Mouse (Mus musculus) limb, embryonic 13.5 days (tissue): ENCODE data around the gene Ptges3l. TPM values are rescaled to one million over a fixed set of nuclear protein-coding genes. Genes with fewer than 3 reads are reported as not detected.
"Not testable (repeated sequence)": the region's sequence is repeated elsewhere in the genome, so short reads cannot be mapped to it uniquely, and the experiment has no call there.

ENCODE experiments used
- ATAC-seq: fragments of 200-750 bp; cut with Nextera tagmentation; 2 replicates; pipeline ENCODE4 v1.8.0; 2017; ENCODE audit warnings: low read depth, moderate number of reproducible peaks, moderate TSS enrichment; ENCODE audit not compliant: low FRiP score
- H3K27ac ChIP-seq: fragments of 300-500 bp; sonication (generic); 2 replicates; pipeline ENCODE4 v1.5.1; 2015; ENCODE audit warnings: inconsistent platforms, mild to moderate bottlenecking, moderate library complexity
- H3K27me3 ChIP-seq: fragments of 300-500 bp; sonication (generic); 2 replicates; pipeline ENCODE4 v1.6.1; 2015; ENCODE audit warnings: mild to moderate bottlenecking, inconsistent platforms
- H3K36me3 ChIP-seq: fragments of 300-500 bp; sonication (generic); 2 replicates; pipeline ENCODE4 v1.6.1; 2015; ENCODE audit warnings: inconsistent platforms, mild to moderate bottlenecking, moderate library complexity
- H3K4me1 ChIP-seq: fragments of 300-500 bp; sonication (generic); 2 replicates; pipeline ENCODE4 v1.6.1; 2015; ENCODE audit warnings: inconsistent platforms
- H3K4me2 ChIP-seq: fragments of 300-500 bp; sonication (generic); replicated peaks from 2 replicates; pipeline ENCODE4 v1.6.1; 2015; ENCODE audit warnings: inconsistent platforms, mild to moderate bottlenecking, moderate library complexity
- H3K4me3 ChIP-seq: fragments of 300-500 bp; sonication (generic); 2 replicates; pipeline ENCODE4 v1.5.1; 2015; ENCODE audit warnings: moderate library complexity, mild to moderate bottlenecking, inconsistent platforms
- H3K9ac ChIP-seq: fragments of 300-500 bp; sonication (generic); 2 replicates; pipeline ENCODE4 v1.6.1; 2015; ENCODE audit warnings: mild to moderate bottlenecking, inconsistent platforms
- H3K9me3 ChIP-seq: fragments of 300-500 bp; sonication (generic); 2 replicates; pipeline ENCODE4 v1.6.1; 2016; ENCODE audit warnings: inconsistent platforms
- WGBS: fragments of 180-500 bp; shearing (Covaris S2); methylation state at CpG from one replicate; pipeline ENCODE4 v1.1.7; 2015; 5-methylcytosine and 5-hydroxymethylcytosine counted together
- polyA plus RNA-seq: library from polyadenylated mRNA; unstranded; fragments of >200 nt; fragmentation: Nextera tagmentation; extraction: Ambion mirVana; gene quantifications from 2 replicates; pipeline ENCODE4 v1.2.1, GENCODE M21; 2015

The Ptges3l gene
- 15.3 and 15.7 TPM in 2 replicates for polyA plus RNA-seq

DNA sequence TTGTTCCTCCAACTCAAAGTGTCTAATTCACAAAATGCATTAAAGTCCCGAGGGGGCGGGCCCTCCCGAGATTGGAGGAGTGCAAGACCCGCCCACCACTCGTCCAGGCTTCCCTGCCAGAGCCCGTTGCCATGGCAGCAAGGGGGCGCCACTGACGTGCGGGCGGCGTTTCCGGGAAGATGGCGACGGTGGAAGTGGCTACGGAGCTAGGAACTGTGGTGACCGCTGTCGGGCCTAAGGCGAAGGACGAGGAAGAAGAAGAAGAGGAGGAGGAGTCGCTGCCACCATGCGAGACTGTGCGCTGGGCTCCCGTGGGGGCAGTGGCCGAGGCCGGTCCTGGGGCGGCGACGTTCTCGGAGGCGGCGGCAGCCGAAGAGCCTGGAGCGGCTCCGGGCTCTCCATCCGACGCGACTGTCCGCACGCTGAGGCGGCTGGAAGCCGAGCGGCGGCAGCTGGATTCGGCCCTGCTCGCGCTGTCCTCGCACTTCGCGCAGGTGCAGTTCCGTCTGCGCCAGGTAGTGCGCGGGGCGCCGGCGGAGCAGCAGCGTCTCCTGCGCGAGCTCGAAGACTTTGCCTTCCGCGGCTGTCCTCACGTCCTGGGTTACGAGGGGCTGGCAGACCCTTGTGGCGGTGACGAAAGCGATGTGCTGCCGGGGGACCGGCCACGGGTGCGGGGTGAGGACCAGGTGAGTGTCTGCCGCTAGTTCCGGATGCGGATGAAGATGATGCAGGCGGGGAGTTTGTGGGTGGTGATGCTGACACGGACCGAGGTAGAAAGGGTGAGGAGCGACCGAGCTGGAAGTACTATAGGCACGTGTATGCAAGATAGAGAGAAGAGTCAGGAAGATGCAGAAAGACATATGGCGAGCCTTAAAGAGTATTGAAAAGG, at the start of gene Ptges3l, which contains the start of gene Rundc1:
Gene Ptges3l, minus strand, starts transcription at position 409 of the 889 bp plus-strand sequence.
Gene Rundc1, plus strand, starts transcription at position 161 of the 889 bp plus-strand sequence.
- Histone ChIP-seq H3K36me3 (peaks cover 10% of the 10 kb centered on the region), H3K9ac (peak within 1 kb of the TSS; percentile 79), H3K4me3 (peak within 1 kb of the TSS; percentile 75), H3K27me3 (no peaks in the 10 kb centered on the region), H3K4me1 (peaks cover 27% of the 10 kb centered on the region), H3K4me2 (peak within 1 kb of the TSS; percentile 95), H3K9me3 (no peaks in the 10 kb centered on the region), H3K27ac (peak within 1 kb of the TSS; percentile 65; the same call in 1 of the 2 replicates)
- WGBS = under 1% methylated on average over 78 of the region's 81 CpGs
- peak; percentile 96 for ATAC-seq

DNA sequence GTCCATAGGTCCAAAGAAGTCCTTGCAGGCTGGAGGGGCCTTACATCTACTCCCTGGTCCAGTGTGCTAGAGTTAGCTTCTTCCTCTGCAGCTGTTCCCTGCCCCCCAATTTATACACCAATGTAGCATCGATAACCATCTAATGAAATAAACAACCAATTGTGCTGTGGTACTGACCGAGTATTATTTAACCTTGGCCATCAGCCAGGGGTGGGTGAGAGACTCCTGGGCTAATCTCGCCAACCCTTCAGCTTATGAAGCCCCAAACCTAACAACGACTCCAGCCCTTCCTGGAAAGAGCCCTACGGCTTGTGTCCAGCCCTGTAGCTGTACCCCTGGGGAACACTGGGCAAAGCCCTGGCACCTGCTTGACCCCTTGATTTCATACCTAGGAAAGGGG, 49.2 kb upstream of the Ptges3l start:
- H3K36me3 ChIP-seq = no peaks in the 10 kb centered on the region; the same call in 1 of the 2 replicates
- peaks cover 9% of the 10 kb centered on the region; the same call in 1 of the 2 replicates for H3K27me3 ChIP-seq
- H3K9ac ChIP-seq = no peak overlapping the region
- no peak overlapping the region for H3K4me3 ChIP-seq
- H3K9me3 ChIP-seq = no peaks in the 10 kb centered on the region
- 80% methylated on average over 5 of the region's 5 CpGs for WGBS
- H3K4me1 ChIP-seq = peaks cover 4% of the 10 kb centered on the region; the same call in 1 of the 2 replicates
- no peak for ATAC-seq
- H3K27ac ChIP-seq = no peak overlapping the region
- no peak overlapping the region for H3K4me2 ChIP-seq

DNA sequence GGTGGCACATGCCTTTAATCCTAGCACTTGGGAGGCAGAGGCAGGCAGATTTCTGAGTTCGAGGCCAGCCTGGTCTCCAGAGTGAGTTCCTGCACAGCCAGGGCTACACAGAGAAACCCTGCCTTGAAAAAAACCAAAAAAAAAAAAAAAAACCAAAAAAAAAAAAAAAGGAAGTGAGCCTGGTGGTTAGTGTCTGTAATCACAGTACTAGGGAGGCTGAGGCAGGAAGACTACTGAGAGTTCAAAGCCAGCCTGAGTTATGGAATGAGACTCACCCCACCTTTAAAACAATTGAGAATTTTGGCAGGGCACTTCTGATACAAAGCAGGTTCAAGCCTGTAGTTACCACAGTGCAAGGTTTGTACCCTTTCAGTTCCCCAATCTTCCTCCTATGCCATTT, 48.6 kb upstream of the Ptges3l start:
- H3K9ac ChIP-seq, H3K4me3 ChIP-seq, H3K9me3 ChIP-seq, H3K27ac ChIP-seq, H3K4me2 ChIP-seq, H3K27me3 ChIP-seq, H3K36me3 ChIP-seq, ATAC-seq, H3K4me1 ChIP-seq: not testable (repeated sequence)
- 72% methylated on average over 1 of the region's 1 CpGs for WGBS

DNA sequence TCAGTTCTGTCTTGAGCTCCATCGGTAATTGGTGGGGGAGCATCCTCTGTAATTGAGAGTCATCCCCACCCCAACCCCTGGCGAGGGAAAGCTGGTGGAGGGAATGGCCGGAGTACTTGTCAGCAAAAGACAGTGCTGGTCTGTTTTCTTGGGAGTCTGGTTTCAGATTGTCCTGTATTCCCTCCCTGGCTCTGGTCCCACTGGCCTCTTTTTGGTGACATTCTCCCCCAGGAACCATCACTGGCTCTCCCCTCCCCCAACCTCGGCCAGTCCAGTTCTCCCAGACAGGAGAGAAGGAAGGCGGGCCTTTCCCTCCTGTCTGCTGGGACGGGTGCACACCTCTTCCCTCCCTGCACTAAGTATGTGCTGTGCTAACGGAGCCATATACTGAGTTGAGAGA, 47.2 kb upstream of the Ptges3l start:
- H3K9me3 ChIP-seq = no peaks in the 10 kb centered on the region
- H3K4me2 ChIP-seq = no peak overlapping the region
- peaks cover 3% of the 10 kb centered on the region; the same call in 1 of the 2 replicates for H3K27me3 ChIP-seq
- H3K36me3 ChIP-seq = no peaks in the 10 kb centered on the region; the same call in 1 of the 2 replicates
- H3K4me1 ChIP-seq = peaks cover 13% of the 10 kb centered on the region
- WGBS = 42% methylated on average over 7 of the region's 7 CpGs
- no peak overlapping the region for H3K27ac ChIP-seq
- H3K4me3 ChIP-seq = no peak overlapping the region
- H3K9ac ChIP-seq = no peak overlapping the region
- ATAC-seq = no peak

DNA sequence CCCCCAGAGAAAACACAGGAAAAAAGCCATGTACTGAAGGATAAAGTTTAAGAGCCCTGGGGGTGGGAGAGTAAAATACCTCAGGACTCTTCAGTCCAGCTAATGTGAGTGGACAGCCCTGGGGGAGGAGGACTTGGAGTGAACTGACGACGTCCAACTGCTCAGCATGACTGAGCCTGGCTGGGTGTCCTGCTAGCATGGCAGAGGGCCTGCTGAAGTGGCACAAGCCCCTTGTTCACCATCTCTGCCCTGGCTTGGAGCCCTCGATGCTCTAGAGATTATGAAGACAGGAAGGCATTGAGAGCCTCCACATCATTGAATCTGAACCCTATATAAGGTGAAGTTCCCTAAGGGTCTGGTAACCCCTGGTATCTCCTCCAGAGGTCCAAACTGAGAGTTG, 46.8 kb upstream of the Ptges3l start:
- Histone ChIP-seq H3K36me3 (no peaks in the 10 kb centered on the region; the same call in 1 of the 2 replicates), H3K9ac (no peak overlapping the region), H3K4me3 (no peak overlapping the region), H3K4me2 (no peak overlapping the region), H3K4me1 (peaks cover 17% of the 10 kb centered on the region), H3K9me3 (no peaks in the 10 kb centered on the region), H3K27me3 (peaks cover 3% of the 10 kb centered on the region; the same call in 1 of the 2 replicates), H3K27ac (no peak overlapping the region)
- 69% methylated on average over 3 of the region's 3 CpGs for WGBS
- no peak for ATAC-seq

DNA sequence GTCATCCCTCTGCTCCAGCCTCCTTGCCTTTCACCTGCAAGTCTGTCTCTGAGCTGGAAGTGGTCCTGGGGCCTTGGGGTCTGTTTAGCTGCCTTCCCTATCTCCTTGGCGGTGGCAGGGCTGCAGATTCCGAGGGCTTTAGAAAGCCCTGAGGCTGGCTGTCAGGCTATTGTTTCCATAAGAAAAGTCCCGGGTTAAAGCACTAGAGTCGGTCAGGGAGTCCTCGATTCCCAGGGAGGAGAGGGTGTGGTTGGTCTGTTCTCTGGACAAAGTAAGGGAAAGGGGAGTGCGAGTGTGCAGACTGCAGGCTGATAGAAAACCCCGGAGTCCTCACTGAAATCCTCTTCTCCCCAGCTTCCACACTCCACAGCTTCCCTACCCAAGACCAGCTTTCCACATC, 45.1 kb upstream of the Ptges3l start:
- Histone ChIP-seq H3K9me3 (no peaks in the 10 kb centered on the region), H3K4me2 (no peak overlapping the region), H3K4me3 (no peak overlapping the region), H3K9ac (no peak overlapping the region), H3K27ac (no peak overlapping the region), H3K4me1 (peaks cover 17% of the 10 kb centered on the region), H3K36me3 (no peaks in the 10 kb centered on the region; the same call in 1 of the 2 replicates), H3K27me3 (peaks cover 3% of the 10 kb centered on the region; the same call in 1 of the 2 replicates)
- ATAC-seq = no peak
- 75% methylated on average over 7 of the region's 7 CpGs for WGBS

DNA sequence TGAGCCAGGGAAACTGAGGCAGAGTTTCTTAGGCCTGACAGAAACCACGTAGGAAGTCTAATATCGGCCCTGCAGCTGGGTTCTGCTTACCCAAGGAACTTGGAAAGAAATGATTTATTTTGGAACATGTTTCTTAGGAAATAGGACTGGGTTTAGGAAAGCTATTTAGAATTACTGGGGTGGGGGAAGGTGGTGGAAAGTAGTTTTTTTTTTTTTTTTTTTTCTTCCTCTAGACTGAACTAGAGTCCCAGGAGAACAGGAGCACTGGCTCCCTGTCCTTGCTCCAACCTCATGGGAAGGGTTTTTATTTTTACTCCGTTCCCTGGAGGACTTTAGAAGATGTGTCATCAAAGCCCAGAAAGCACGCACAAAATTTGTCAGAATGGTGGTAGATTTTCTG, 44.0 kb upstream of the Ptges3l start:
- WGBS = 59% methylated on average over 4 of the region's 4 CpGs
- peak overlapping the region; percentile 93 for H3K4me2 ChIP-seq
- peaks cover 3% of the 10 kb centered on the region; the same call in 1 of the 2 replicates for H3K27me3 ChIP-seq
- peak overlapping the region; percentile 77; the same call in 1 of the 2 replicates for H3K9ac ChIP-seq
- no peaks in the 10 kb centered on the region for H3K9me3 ChIP-seq
- H3K27ac ChIP-seq = no peak overlapping the region
- H3K36me3 ChIP-seq = no peaks in the 10 kb centered on the region; the same call in 1 of the 2 replicates
- H3K4me1 ChIP-seq = peaks cover 24% of the 10 kb centered on the region
- H3K4me3 ChIP-seq = peak overlapping the region; percentile 73
- no peak for ATAC-seq

DNA sequence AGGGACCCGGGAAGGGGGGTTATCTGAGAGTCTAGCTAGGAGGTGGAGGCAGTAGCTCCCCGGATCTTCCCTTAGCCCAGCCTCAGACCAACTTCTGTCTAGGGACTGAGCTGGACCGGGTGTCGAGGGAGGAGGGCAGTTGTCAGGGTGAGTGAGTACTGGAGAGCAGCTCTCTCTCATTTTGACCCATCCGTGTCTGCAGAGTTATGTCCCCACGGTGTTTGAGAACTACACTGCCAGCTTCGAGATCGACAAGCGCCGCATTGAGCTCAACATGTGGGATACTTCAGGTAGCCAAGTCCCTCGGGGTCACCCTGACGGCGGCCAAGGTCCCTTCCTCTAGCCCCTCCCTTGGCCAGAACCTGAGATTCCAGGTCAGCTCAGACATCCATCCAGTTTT, 43.6 kb upstream of the Ptges3l start:
- Histone ChIP-seq H3K36me3 (no peaks in the 10 kb centered on the region; the same call in 1 of the 2 replicates), H3K4me1 (peaks cover 29% of the 10 kb centered on the region), H3K27ac (no peak overlapping the region), H3K4me2 (peak overlapping the region; percentile 93), H3K9me3 (no peaks in the 10 kb centered on the region), H3K4me3 (peak overlapping the region; percentile 73), H3K9ac (peak overlapping the region; percentile 77), H3K27me3 (peaks cover 3% of the 10 kb centered on the region; the same call in 1 of the 2 replicates)
- ATAC-seq = no peak
- WGBS = 5% methylated on average over 13 of the region's 13 CpGs

DNA sequence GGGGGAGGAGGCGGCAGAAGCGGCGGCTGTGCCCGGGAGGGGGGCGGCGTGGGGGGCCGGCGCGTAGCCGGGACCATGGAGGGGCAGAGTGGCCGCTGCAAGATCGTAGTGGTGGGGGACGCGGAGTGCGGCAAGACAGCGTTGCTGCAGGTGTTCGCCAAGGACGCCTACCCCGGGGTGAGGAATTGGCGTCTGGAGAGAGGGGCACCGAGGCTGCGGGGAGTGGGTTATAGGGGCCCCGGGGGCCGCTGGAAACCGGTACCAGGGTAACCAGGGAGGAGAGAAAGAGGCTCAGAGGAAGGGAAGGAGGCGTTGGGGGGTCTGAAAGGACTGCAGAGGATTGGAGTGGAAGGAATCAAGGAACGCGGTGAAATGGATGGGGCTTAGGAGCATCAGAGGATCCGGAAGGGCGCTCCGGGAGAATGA, 43.1 kb upstream of the Ptges3l start:
- peak; percentile 14; the same call in 1 of the 2 replicates for ATAC-seq

DNA sequence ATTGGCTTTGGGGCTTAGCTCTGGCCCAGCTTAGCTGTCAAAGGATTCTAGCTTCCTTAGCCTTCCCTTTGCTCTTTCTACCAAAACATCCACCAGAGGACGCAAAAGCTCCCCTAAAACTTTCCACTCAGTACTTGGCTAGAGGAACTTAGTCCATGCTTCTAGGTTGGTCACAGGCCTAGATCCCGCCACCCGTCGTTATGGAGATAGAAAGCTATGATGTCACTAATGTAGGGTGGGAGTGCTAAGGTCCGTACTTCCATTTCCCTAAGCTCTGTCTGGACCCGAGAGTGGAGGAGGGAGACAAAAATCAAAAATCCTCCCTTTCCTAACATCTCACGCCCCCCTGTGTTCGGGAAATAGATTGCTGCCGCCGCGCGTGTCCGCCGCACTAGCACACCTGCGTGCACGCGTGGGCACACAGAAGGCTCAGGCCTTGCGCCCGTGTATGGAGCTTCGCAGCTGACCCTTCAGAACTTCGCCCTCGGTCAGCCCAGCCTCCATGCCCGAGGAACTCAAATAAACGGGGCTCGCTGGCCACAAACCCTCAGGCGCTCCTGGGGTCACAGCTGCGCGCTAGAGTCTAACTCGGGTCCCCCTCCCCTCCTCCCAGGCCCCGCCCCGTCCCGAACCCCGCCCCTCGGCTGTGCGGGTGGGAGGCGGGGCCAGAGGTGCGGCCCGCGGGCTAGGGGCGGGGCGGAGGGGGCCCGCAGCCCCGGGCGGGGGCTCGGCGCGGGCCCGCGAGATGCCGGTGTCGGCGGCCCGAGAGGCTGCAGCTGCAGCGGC, 42.5 kb upstream of the Ptges3l start:
- ATAC-seq = peak; percentile 74; the same call in 1 of the 2 replicates
- no peak overlapping the region for H3K27ac ChIP-seq
- peaks cover 5% of the 10 kb centered on the region; the same call in 1 of the 2 replicates for H3K36me3 ChIP-seq
- H3K4me2 ChIP-seq = peak overlapping the region; percentile 93
- H3K9me3 ChIP-seq = no peaks in the 10 kb centered on the region
- under 1% methylated on average over 50 of the region's 54 CpGs for WGBS
- peaks cover 3% of the 10 kb centered on the region; the same call in 1 of the 2 replicates for H3K27me3 ChIP-seq
- peak overlapping the region; percentile 77 for H3K9ac ChIP-seq
- peak overlapping the region; percentile 73 for H3K4me3 ChIP-seq
- H3K4me1 ChIP-seq = peaks cover 39% of the 10 kb centered on the region

More for the DNA sequence above, 43.1 kb upstream of the Ptges3l start:
- no peaks in the 10 kb centered on the region for H3K9me3 ChIP-seq
- H3K9ac ChIP-seq = peak overlapping the region; percentile 77
- H3K4me2 ChIP-seq = peak overlapping the region; percentile 93
- no peaks in the 10 kb centered on the region; the same call in 1 of the 2 replicates for H3K36me3 ChIP-seq
- 1% methylated on average over 29 of the region's 31 CpGs for WGBS
- peaks cover 33% of the 10 kb centered on the region for H3K4me1 ChIP-seq
- peak overlapping the region; percentile 73 for H3K4me3 ChIP-seq
- no peak overlapping the region for H3K27ac ChIP-seq
- H3K27me3 ChIP-seq = peaks cover 3% of the 10 kb centered on the region; the same call in 1 of the 2 replicates

DNA sequence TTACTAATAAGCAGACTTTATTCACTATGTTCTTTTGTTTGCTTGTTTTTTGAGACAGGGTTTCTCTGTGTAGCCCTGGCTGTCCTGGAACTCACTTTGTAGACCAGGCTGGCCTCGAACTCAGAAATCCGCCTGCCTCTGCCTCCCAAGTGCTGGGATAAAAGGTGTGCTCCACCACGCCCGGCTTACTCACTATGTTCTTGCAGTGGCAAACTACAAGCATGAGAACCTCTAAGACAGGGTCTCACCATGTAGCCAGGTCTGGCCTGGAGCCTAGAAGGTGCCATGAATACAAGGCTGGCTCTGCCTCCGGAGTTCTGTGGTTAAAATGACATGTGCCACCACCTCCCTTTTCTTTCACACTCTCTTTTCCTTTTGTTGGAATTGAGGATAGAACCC, 41.4 kb upstream of the Ptges3l start:
- 54% methylated on average over 5 of the region's 5 CpGs for WGBS
- not testable (repeated sequence) for H3K27ac ChIP-seq, H3K9ac ChIP-seq, H3K9me3 ChIP-seq, H3K27me3 ChIP-seq, ATAC-seq
- peak overlapping the region; percentile 85 for H3K4me3 ChIP-seq
- H3K4me1 ChIP-seq = peaks cover 44% of the 10 kb centered on the region
- peak overlapping the region; percentile 85 for H3K4me2 ChIP-seq
- H3K36me3 ChIP-seq = peaks cover 16% of the 10 kb centered on the region
